Mouse (Mus musculus): ENCODE measurements around the gene Dpy19l2. TPM values are rescaled to one million over a fixed set of nuclear protein-coding genes. Genes with fewer than 3 reads are reported as not detected.

The Dpy19l2 gene
- polyA plus RNA-seq, 1 experiment from 2014 or later = 0.04 TPM

DNA sequence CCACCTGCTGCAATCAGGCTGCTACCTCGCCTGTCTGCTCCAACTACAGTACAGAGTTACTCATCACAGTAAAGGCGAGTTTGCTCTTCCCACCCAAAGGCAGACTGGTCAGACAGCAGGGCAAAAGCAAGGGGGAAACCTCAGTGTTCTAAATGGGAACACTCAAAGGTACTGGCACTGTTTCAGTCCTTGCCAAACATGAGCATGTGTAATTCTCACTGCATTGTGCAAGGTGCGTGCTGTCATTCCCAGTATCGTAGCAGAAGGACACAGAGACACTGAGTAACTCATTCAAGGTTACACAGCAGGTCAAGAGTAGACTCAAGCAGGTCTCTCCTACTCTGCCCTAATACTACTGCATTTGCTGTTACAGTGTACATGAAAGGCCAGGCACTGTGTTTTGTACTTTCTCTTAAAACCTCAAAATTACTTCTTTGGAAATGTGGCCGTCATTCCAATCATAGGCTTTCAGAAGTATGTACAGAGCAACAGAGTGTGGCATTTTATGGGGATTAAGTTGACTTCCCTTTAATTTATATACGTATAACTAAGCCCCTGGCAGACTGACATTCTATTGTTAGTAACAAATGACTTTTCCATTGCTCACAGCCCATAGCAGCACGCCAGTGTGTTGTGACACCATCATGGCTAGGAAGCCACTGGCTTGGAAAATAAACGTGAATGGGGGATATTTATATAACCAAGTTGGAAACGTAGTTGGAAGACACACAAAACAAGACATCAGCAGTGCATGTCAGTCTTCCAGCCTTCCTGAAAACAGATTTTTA is 182.6 kb downstream of the Dpy19l2 start:
- H3K9me3 ChIP-seq (replicated peaks; ENCODE audit: control insufficient read depth, low read length) = no peaks in the 10 kb centered on the region
- no peak overlapping the region for H3K9ac ChIP-seq (ENCODE audit: low read length)
- no peak overlapping the region for H3K4me3 ChIP-seq (replicated peaks; ENCODE audit: low read length)
- no peaks in the 10 kb centered on the region for H3K27me3 ChIP-seq (ENCODE audit: control insufficient read depth, insufficient read depth, low read length)
- H3K4me1 ChIP-seq (ENCODE audit: control insufficient read depth, insufficient read depth, low read length) = no peaks in the 10 kb centered on the region
- no peak for ATAC-seq (ENCODE audit: insufficient read depth, low FRiP score)
- no peak overlapping the region for H3K4me2 ChIP-seq (ENCODE audit: low read depth, low read length)
- H3K27ac ChIP-seq (ENCODE audit: low read length) = no peak overlapping the region
- no peaks in the 10 kb centered on the region for H3K36me3 ChIP-seq (ENCODE audit: control insufficient read depth, insufficient read depth, low read length)
- WGBS = 62% methylated on average over 9 of the region's 9 CpGs

DNA sequence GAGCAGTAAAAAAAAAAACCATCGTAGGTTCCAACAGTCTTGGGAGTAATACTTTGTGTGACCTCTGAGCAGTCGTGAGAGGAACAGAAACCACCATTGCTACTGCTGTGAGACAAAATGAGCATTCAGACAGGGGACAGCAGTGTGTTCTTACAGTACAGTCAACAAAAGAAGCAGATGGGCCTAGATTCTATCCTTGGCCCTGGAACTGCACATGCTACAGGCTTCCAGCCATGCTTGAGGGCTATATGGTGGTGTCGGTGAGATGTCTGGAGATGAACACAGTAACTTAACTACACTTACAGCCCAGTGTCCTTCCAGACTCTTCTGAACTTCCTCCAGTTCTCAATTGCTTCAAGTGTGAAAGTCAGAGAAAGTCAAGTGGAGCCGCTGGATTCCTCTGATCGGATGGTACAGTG is 184.0 kb downstream of the Dpy19l2 start:
- no peaks in the 10 kb centered on the region for H3K27me3 ChIP-seq (ENCODE audit: control insufficient read depth, insufficient read depth, low read length)
- H3K27ac ChIP-seq (ENCODE audit: low read length) = no peak overlapping the region
- no peaks in the 10 kb centered on the region for H3K4me1 ChIP-seq (ENCODE audit: control insufficient read depth, insufficient read depth, low read length)
- H3K9ac ChIP-seq (ENCODE audit: low read length) = no peak overlapping the region
- no peak overlapping the region for H3K4me2 ChIP-seq (ENCODE audit: low read depth, low read length)
- 84% methylated on average over 5 of the region's 5 CpGs for WGBS
- H3K9me3 ChIP-seq (replicated peaks; ENCODE audit: control insufficient read depth, low read length) = 0 out of 2 replicates have a peak, but pooled peaks cover 4% of the 10 kb centered on the region
- no peak for ATAC-seq (ENCODE audit: insufficient read depth, low FRiP score)
- H3K36me3 ChIP-seq (ENCODE audit: control insufficient read depth, insufficient read depth, low read length) = no peaks in the 10 kb centered on the region
- no peak overlapping the region for H3K4me3 ChIP-seq (replicated peaks; ENCODE audit: low read length)

DNA sequence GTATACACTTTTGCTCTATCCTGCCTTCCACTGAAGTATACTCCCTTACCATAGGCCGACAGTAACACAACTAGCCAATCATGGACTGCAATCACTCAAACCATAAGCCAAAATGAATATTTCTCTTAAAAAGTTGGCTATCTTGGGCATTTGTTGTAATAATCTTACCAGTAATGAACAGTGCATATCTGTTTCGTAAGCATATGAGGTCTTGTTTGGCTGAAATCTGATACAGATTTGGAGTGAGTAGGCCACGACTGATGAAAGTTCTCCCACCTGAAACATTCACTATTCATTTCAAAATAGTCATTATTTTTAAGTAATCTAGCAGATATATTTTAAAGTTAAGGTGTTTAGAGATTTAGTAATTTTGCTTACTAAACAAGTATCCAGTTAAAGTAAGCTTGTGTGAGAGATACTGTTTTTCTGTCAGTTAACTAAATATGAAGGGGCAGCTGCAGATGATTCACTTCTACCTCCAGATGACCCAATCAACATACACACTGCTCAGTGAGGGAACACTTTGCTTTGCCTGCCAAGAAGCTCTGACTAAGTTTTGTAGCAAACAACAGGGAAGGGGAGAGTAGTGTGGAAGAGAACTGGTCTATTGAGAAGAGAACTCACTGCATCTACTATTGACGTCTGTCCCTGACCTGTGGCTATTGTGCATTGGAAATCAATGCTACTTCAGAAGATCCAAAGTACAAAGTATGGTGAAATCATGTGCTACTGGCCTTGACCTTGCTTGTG is 184.5 kb downstream of the Dpy19l2 start:
- no peak overlapping the region for H3K9ac ChIP-seq (ENCODE audit: low read length)
- 0 out of 2 replicates have a peak, but pooled peaks cover 4% of the 10 kb centered on the region for H3K9me3 ChIP-seq (replicated peaks; ENCODE audit: control insufficient read depth, low read length)
- H3K4me1 ChIP-seq (ENCODE audit: control insufficient read depth, insufficient read depth, low read length) = no peaks in the 10 kb centered on the region
- ATAC-seq (ENCODE audit: insufficient read depth, low FRiP score) = no peak
- no peaks in the 10 kb centered on the region for H3K36me3 ChIP-seq (ENCODE audit: control insufficient read depth, insufficient read depth, low read length)
- no peak overlapping the region for H3K4me2 ChIP-seq (ENCODE audit: low read depth, low read length)
- WGBS = 79% methylated on average over 4 of the region's 4 CpGs
- no peak overlapping the region for H3K27ac ChIP-seq (ENCODE audit: low read length)
- H3K4me3 ChIP-seq (replicated peaks; ENCODE audit: low read length) = no peak overlapping the region
- no peaks in the 10 kb centered on the region for H3K27me3 ChIP-seq (ENCODE audit: control insufficient read depth, insufficient read depth, low read length)

DNA sequence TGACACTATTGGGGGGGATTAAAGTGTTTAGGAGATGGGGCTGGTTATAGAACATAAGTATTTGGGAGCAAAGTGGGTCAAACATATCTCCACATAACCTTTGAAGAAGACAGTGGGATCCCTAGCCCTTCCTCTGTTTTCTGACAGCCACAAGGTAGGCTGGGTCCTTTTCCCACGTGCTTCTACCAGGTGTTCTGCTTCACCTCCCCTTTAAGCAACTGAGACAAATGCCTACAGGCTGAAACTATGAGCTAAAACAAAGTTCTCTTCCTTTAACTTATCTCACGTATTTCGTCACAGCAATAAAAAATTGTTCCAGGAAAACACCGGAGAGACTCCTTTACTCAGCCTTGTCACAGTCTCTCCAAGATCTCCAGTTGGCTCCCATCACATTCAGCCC is 187.2 kb downstream of the Dpy19l2 start:
- no peaks in the 10 kb centered on the region for H3K36me3 ChIP-seq (ENCODE audit: control insufficient read depth, insufficient read depth, low read length)
- 78% methylated on average over 4 of the region's 4 CpGs for WGBS
- no peak overlapping the region for H3K4me2 ChIP-seq (ENCODE audit: low read depth, low read length)
- H3K9ac ChIP-seq (ENCODE audit: low read length) = no peak overlapping the region
- no peak overlapping the region for H3K27ac ChIP-seq (ENCODE audit: low read length)
- H3K4me3 ChIP-seq (replicated peaks; ENCODE audit: low read length) = no peak overlapping the region
- H3K27me3 ChIP-seq (ENCODE audit: control insufficient read depth, insufficient read depth, low read length) = no peaks in the 10 kb centered on the region
- H3K9me3 ChIP-seq (replicated peaks; ENCODE audit: control insufficient read depth, low read length) = 0 out of 2 replicates have a peak, but pooled peaks cover 4% of the 10 kb centered on the region
- no peak for ATAC-seq (ENCODE audit: insufficient read depth, low FRiP score)
- no peaks in the 10 kb centered on the region for H3K4me1 ChIP-seq (ENCODE audit: control insufficient read depth, insufficient read depth, low read length)

Other genes starting within 250 kb of the Dpy19l2 start
- 6.4 TPM in 2 replicates for gene Dpy19l1, start 193.2 kb downstream of the Dpy19l2 start, polyA plus RNA-seq (2015; fragmentation: Nextera tagmentation; extraction: Ambion mirVana)
- gene Cypt4, start 71.1 kb downstream of the Dpy19l2 start, polyA plus RNA-seq (2015; fragmentation: Nextera tagmentation; extraction: Ambion mirVana) = not detected in 2 replicates
- gene Tbx20, start 78.0 kb upstream of the Dpy19l2 start, polyA plus RNA-seq (2015; fragmentation: Nextera tagmentation; extraction: Ambion mirVana) = 0.15 and 0.30 TPM in 2 replicates

Data from stomach, embryonic 16.5 days (tissue).